Mouse (Mus musculus): ENCODE measurements around the gene Scaf4.

Scaf4 gene

GRCm38 (mm10) chr16:90283905-90284891 lies at the start of gene Scaf4:
Gene Scaf4 (minus strand): TSS chr16:90284503.
- in situ Hi-C loops (cut with MboI; ENCODE audit: unreplicated experiment in 2 of 2): loop anchor here in 1 of 2 experiments (10.0 kb wide), 1 partner anchor 59 kb away; the partner anchor contains the start of gene Sod1

- in situ Hi-C loops (cut with MboI; ENCODE audit: unreplicated experiment in 2 of 2): no loop called here
These were observed 48.2 kb upstream of the Scaf4 start for GRCm38 (mm10) chr16:90332553-90332952.

GRCm38 (mm10) chr16:90330979-90331378 lies 46.7 kb upstream of the Scaf4 start:
- in situ Hi-C loops (cut with MboI; ENCODE audit: unreplicated experiment in 2 of 2): no loop called here

- in situ Hi-C loops (cut with MboI; ENCODE audit: unreplicated experiment in 2 of 2): no loop called here
These were observed 45.2 kb upstream of the Scaf4 start for GRCm38 (mm10) chr16:90329511-90329910.

- in situ Hi-C loops (cut with MboI; ENCODE audit: unreplicated experiment in 2 of 2): loop anchor here (5.0 to 25.0 kb wide), 3 partner anchors 389 to 1014 kb away; no protein-coding TSS in a partner anchor
These were observed 38.7 kb upstream of the Scaf4 start for GRCm38 (mm10) chr16:90322850-90323528.

GRCm38 (mm10) chr16:90319321-90319720 lies 35.0 kb upstream of the Scaf4 start:
- in situ Hi-C loops (cut with MboI; ENCODE audit: unreplicated experiment in 2 of 2): loop anchor here (5.0 to 25.0 kb wide), 3 partner anchors 393 to 1018 kb away; no protein-coding TSS in a partner anchor

- in situ Hi-C loops (cut with MboI; ENCODE audit: unreplicated experiment in 2 of 2): loop anchor here (5.0 to 25.0 kb wide), 3 partner anchors 394 to 1019 kb away; no protein-coding TSS in a partner anchor
These were observed 34.1 kb upstream of the Scaf4 start for GRCm38 (mm10) chr16:90318372-90318926.

- in situ Hi-C loops (cut with MboI; ENCODE audit: unreplicated experiment in 2 of 2): loop anchor here (5.0 to 25.0 kb wide), 3 partner anchors 395 to 1020 kb away; no protein-coding TSS in a partner anchor
These were observed 33.5 kb upstream of the Scaf4 start for GRCm38 (mm10) chr16:90317777-90318176.

- in situ Hi-C loops (cut with MboI; ENCODE audit: unreplicated experiment in 2 of 2): loop anchor here (5.0 to 25.0 kb wide), 3 partner anchors 396 to 1021 kb away; no protein-coding TSS in a partner anchor
These were observed 31.6 kb upstream of the Scaf4 start for GRCm38 (mm10) chr16:90315881-90316280.

GRCm38 (mm10) chr16:90312449-90313082 lies 28.3 kb upstream of the Scaf4 start:
- in situ Hi-C loops (cut with MboI; ENCODE audit: unreplicated experiment in 2 of 2): loop anchor here (25.0 kb wide), 2 partner anchors 400 to 1025 kb away; no protein-coding TSS in a partner anchor

- in situ Hi-C loops (cut with MboI; ENCODE audit: unreplicated experiment in 2 of 2): loop anchor here (25.0 kb wide), 2 partner anchors 402 to 1027 kb away; no protein-coding TSS in a partner anchor
These were observed 26.3 kb upstream of the Scaf4 start for GRCm38 (mm10) chr16:90310488-90311135.

- in situ Hi-C loops (cut with MboI; ENCODE audit: unreplicated experiment in 2 of 2): loop anchor here (25.0 kb wide), 2 partner anchors 403 to 1028 kb away; no protein-coding TSS in a partner anchor
These were observed 25.5 kb upstream of the Scaf4 start for GRCm38 (mm10) chr16:90309784-90310183.

GRCm38 (mm10) chr16:90303988-90304299 lies 19.6 kb upstream of the Scaf4 start:
- in situ Hi-C loops (cut with MboI; ENCODE audit: unreplicated experiment in 2 of 2): loop anchor here (25.0 kb wide), 2 partner anchors 408 to 1033 kb away; no protein-coding TSS in a partner anchor

GRCm38 (mm10) chr16:90303286-90303987 lies 19.1 kb upstream of the Scaf4 start:
- in situ Hi-C loops (cut with MboI; ENCODE audit: unreplicated experiment in 2 of 2): loop anchor here (25.0 kb wide), 2 partner anchors 409 to 1034 kb away; no protein-coding TSS in a partner anchor

- in situ Hi-C loops (cut with MboI; ENCODE audit: unreplicated experiment in 2 of 2): loop anchor here (25.0 kb wide), 2 partner anchors 411 to 1036 kb away; no protein-coding TSS in a partner anchor
These were observed 17.4 kb upstream of the Scaf4 start for GRCm38 (mm10) chr16:90301706-90302105.

- in situ Hi-C loops (cut with MboI; ENCODE audit: unreplicated experiment in 2 of 2): loop anchor here (25.0 kb wide), 2 partner anchors 411 to 1036 kb away; no protein-coding TSS in a partner anchor
These were observed 16.6 kb upstream of the Scaf4 start for GRCm38 (mm10) chr16:90300896-90301295.

- in situ Hi-C loops (cut with MboI; ENCODE audit: unreplicated experiment in 2 of 2): no loop called here
These were observed 15.3 kb upstream of the Scaf4 start for GRCm38 (mm10) chr16:90299591-90299990.

GRCm38 (mm10) chr16:90298426-90299300 lies 14.4 kb upstream of the Scaf4 start:
- in situ Hi-C loops (cut with MboI; ENCODE audit: unreplicated experiment in 2 of 2): no loop called here
